Mouse (Mus musculus) myocyte (in vitro differentiated cells): ENCODE data around the gene Rnf183.

ENCODE experiments used
- E2F4 ChIP-seq: IDR thresholded peaks from one replicate; pipeline ENCODE4 v1.6.1; 2011; ENCODE audit warnings: mild to moderate bottlenecking, control low read depth, moderate library complexity; ENCODE audit not compliant: insufficient read depth
- MAX ChIP-seq: IDR thresholded peaks from one replicate; pipeline ENCODE4 v1.6.1; 2011; ENCODE audit warnings: low read depth, mild to moderate bottlenecking, control low read depth
- POLR2A ChIP-seq: IDR thresholded peaks from one replicate; pipeline ENCODE4 v1.6.1; 2011; ENCODE audit warnings: low read depth, mild to moderate bottlenecking, control low read depth, moderate library complexity; ENCODE audit not compliant: insufficient read length
- TCF12 ChIP-seq: IDR thresholded peaks from one replicate; pipeline ENCODE4 v1.6.1; 2011; ENCODE audit warnings: mild to moderate bottlenecking, control low read depth; ENCODE audit not compliant: poor library complexity, insufficient read depth, severe bottlenecking

- no peak for TF ChIP-seq POLR2A
- TF ChIP-seq TCF12 = no peak
- no peak for TF ChIP-seq E2F4
- TF ChIP-seq MAX = no peak
These were observed 33.1 kb upstream of the Rnf183 start for GRCm38 (mm10) chr4:62468158-62468557.
